Mouse (Mus musculus) heart, postnatal 36 days (tissue): Measurements from ENCODE around the gene Rab11b. TPM values are rescaled to one million over a fixed set of nuclear protein-coding genes. Genes with fewer than 3 reads are reported as not detected.

Source experiments
- DNase-seq, 2 experiments: peaks; one replicate each; pipeline ENCODE4 v3.0.0; 2021 to 2022
- intact Hi-C: fragments of 180-260 bp; cut with DNase I; formaldehyde crosslinking; loops from one replicate; pipeline ENCODE4 v1.15.1; 2025
- total RNA-seq, 2 experiments: library from RNA; stranded (reverse); gene quantifications; 2 replicates each; pipeline ENCODE4 v1.2.3; 2021

The Rab11b gene
- total RNA-seq, 2 experiments from 2014 or later = 269 to 304 TPM

GRCm38 (mm10) chr17:33718944-33719725 is 41.2 kb downstream of the Rab11b start:
- intact Hi-C loops = loop anchor here (2.0 kb wide), 1 partner anchor 34 kb away; no protein-coding TSS in a partner anchor
- DNase-seq = no peak

DNA sequence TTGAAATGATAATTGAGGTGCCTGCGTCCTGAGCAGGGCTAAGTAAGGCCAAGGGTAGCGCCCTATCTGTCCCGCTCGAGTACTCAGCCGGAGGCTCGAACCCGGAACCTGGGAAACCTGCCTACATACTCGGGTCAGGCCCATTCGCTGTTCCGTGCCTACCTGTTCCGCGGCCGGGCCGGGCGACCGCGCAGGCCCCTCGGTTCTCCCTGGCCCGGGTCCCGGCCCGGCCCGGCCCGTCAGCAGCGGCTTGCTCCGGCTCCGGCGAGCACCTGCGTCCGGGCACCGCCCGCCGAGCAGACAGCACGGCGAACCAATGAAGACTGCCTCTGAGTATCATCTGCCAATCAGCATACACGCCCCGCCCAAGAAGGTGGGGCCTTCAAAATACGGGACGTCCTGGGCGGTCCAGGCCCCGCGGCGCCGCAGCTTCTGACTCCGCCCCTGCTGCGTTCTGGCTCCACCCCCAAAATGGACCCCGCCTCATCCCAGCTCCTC is 41.9 kb downstream of the Rab11b start, which contains the start of gene March2:
TSS of gene March2 (minus strand) at position 287 of the 498 bp plus-strand sequence.
- peak; percentile 98 for DNase-seq
- intact Hi-C loops = loop anchor here (2.0 kb wide), 1 partner anchor 34 kb away; no protein-coding TSS in a partner anchor

- intact Hi-C loops = loop anchor here (2.0 kb wide), 1 partner anchor 33 kb away; no protein-coding TSS in a partner anchor
- no peak for DNase-seq
Observed at GRCm38 (mm10) chr17:33717982-33718381, 42.3 kb downstream of the Rab11b start.

DNA sequence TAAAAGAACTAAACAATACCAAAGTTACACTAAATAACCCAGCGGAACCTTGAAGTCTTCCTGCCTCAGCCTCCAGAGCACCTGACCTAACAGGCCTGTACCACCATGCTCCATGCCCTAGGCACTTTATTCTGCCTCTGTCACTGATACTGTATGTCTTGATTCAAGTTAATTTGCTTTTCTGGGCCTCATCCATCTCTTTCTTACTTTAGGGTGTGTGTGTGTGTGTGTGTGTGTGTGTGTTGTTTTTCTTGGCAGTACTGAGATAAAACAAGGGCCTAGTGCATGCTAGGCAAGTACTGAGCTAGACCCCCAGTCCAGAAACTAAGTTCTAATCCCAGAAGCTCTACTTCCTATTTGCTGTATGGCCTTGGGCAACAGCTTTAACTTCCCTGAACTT is 43.1 kb downstream of the Rab11b start:
- DNase-seq = no peak
- intact Hi-C loops = no loop called here

DNA sequence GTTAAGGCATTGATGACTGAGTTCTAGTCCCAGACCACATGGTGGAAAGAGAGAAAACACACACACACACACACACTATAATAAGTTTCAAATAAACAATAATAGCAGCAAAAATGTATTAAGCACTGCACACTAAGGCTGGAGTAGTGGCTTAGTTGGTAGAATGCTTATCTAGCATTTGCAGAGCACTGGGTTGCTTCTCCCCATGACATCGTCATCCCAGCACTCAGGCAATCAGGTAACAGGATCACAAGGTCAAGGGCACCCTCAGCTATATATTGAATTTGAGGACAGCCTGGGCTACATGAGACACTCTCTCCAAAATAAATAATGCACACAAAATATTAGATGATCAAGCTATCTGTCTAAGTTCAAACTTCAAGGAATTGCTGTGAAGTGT is 45.6 kb downstream of the Rab11b start:
- no peak for DNase-seq
- intact Hi-C loops = no loop called here

- intact Hi-C loops = no loop called here
- no peak for DNase-seq
Observed at GRCm38 (mm10) chr17:33713271-33713670, 47.1 kb downstream of the Rab11b start.

GRCm38 (mm10) chr17:33709834-33710233 is 50.5 kb downstream of the Rab11b start:
- no peak for DNase-seq
- intact Hi-C loops = no loop called here

GRCm38 (mm10) chr17:33703091-33703490 is 57.2 kb downstream of the Rab11b start:
- DNase-seq = no peak
- intact Hi-C loops = no loop called here

DNA sequence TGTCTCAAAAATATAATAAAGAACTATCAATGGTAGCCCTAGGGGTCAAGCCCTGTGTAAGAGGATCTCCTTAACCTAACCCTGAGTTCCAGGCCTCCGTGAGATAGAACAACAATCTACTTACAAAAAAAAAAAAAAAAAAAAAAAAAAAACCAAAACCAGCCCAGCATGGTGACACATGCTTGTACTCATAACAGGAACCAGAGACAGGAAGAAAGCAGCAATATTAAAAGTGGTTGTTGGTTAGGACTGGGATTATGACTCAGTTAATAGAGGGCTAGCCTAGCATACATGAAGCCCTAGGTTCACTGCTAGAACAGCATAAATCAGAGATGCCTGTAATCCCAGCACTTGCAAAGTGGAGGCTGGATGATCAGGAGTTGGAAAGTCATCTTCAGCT is 58.2 kb downstream of the Rab11b start:
- intact Hi-C loops = no loop called here
- no peak for DNase-seq

- intact Hi-C loops = no loop called here
- no peak for DNase-seq
Observed at GRCm38 (mm10) chr17:33695471-33695870, 64.9 kb downstream of the Rab11b start.

Other genes with a start within 250 kb of the Rab11b start
- gene Adamts10, start 236.3 kb downstream of the Rab11b start, total RNA-seq = 10 to 100 TPM; 18.3 to 19.7 TPM
- 1 to 10 TPM; 2.2 to 2.8 TPM for gene Myo1f, start 204.8 kb downstream of the Rab11b start, total RNA-seq
- gene Zfp414, start 131.4 kb downstream of the Rab11b start, total RNA-seq = 10 to 100 TPM in 1 of 2 experiments, 1 to 10 TPM in 1; 9.8 to 10.6 TPM
- gene Pram1, start 122.5 kb downstream of the Rab11b start, total RNA-seq = under 1 TPM in 1 of 2 experiments, not detected in 1; 0.22 TPM
- 10 to 100 TPM; 82.5 to 83.7 TPM for gene Hnrnpm, start 73.7 kb downstream of the Rab11b start, total RNA-seq
- gene March2, start 41.9 kb downstream of the Rab11b start, total RNA-seq = 100 to 1,000 TPM; 141 to 157 TPM
- gene Angptl4, start 21.3 kb upstream of the Rab11b start, total RNA-seq = 10 to 100 TPM; 18.2 to 58.8 TPM
- 10 to 100 TPM; 55.7 to 81.7 TPM for gene Kank3, start 50.0 kb upstream of the Rab11b start, total RNA-seq
- gene Rps28, start 64.0 kb upstream of the Rab11b start, total RNA-seq = 100 to 1,000 TPM; 764 to 784 TPM
- 100 to 1,000 TPM; 648 to 672 TPM for gene Ndufa7, start 64.0 kb upstream of the Rab11b start, total RNA-seq
- 10 to 100 TPM; 28.6 to 34.6 TPM for gene Cd320, start 82.6 kb upstream of the Rab11b start, total RNA-seq
- not detected for gene Gm7029, start 113.3 kb upstream of the Rab11b start, total RNA-seq
- gene Kifc1, start 130.1 kb upstream of the Rab11b start, total RNA-seq = 1 to 10 TPM in 1 of 2 experiments, under 1 TPM in 1; 0.87 to 1.5 TPM
- not detected for gene Platr17, start 144.6 kb upstream of the Rab11b start, total RNA-seq
- gene Daxx, start 148.9 kb upstream of the Rab11b start, total RNA-seq = 10 to 100 TPM; 15.7 to 18.0 TPM
- gene Tapbp, start 155.4 kb upstream of the Rab11b start, total RNA-seq = 100 to 1,000 TPM; 103 to 112 TPM
- gene Zbtb22, start 155.4 kb upstream of the Rab11b start, total RNA-seq = 10 to 100 TPM; 20.1 to 20.6 TPM
- gene Rgl2, start 169.0 kb upstream of the Rab11b start, total RNA-seq = 10 to 100 TPM; 38.7 TPM
- 10 to 100 TPM; 77.0 to 84.7 TPM for gene Pfdn6, start 179.8 kb upstream of the Rab11b start, total RNA-seq
- gene Wdr46, start 180.1 kb upstream of the Rab11b start, total RNA-seq = 10 to 100 TPM; 10.1 to 11.5 TPM
- gene B3galt4, start 191.0 kb upstream of the Rab11b start, total RNA-seq = 1 to 10 TPM; 2.7 to 2.9 TPM
- 10 to 100 TPM; 38.8 to 41.4 TPM for gene Vps52, start 195.3 kb upstream of the Rab11b start, total RNA-seq
- gene Rps18, start 195.5 kb upstream of the Rab11b start, total RNA-seq = 100 to 1,000 TPM; 411 to 417 TPM
- gene H2-K1, start 239.8 kb upstream of the Rab11b start, total RNA-seq = 100 to 1,000 TPM in 1 of 2 experiments, 10 to 100 TPM in 1; 79.0 to 116 TPM